Mouse (Mus musculus) myocyte (in vitro differentiated cells): ENCODE measurements at regions not wholly inside any gene's neighbourhood (a gene's known extent, or its start where the extent isn't known, plus 50 kb on each side); places are given as distances from the start of the nearest gene placed in this dataset.

ENCODE experiments used
- CEBPB ChIP-seq: IDR thresholded peaks from 2 replicates; pipeline ENCODE4 v1.6.1; 2011; ENCODE audit warnings: mild to moderate bottlenecking, moderate library complexity; ENCODE audit not compliant: poor library complexity, insufficient read depth, severe bottlenecking
- E2F4 ChIP-seq: IDR thresholded peaks from one replicate; pipeline ENCODE4 v1.6.1; 2011; ENCODE audit warnings: mild to moderate bottlenecking, control low read depth, moderate library complexity; ENCODE audit not compliant: insufficient read depth
- MAX ChIP-seq: IDR thresholded peaks from one replicate; pipeline ENCODE4 v1.6.1; 2011; ENCODE audit warnings: low read depth, mild to moderate bottlenecking, control low read depth
- POLR2A ChIP-seq: IDR thresholded peaks from one replicate; pipeline ENCODE4 v1.6.1; 2011; ENCODE audit warnings: low read depth, mild to moderate bottlenecking, control low read depth, moderate library complexity; ENCODE audit not compliant: insufficient read length
- POLR2AphosphoS2 ChIP-seq: IDR thresholded peaks from one replicate; pipeline ENCODE4 v1.6.1; 2011; ENCODE audit warnings: low read depth, control low read depth; ENCODE audit not compliant: insufficient read length
- SRF ChIP-seq: IDR thresholded peaks from one replicate; pipeline ENCODE4 v1.6.1; 2011; ENCODE audit warnings: low read depth; ENCODE audit not compliant: control insufficient read depth, insufficient read length
- USF1 ChIP-seq: IDR thresholded peaks from one replicate; pipeline ENCODE4 v1.6.1; 2011; ENCODE audit warnings: low read depth, mild to moderate bottlenecking, control low read depth, moderate library complexity

GRCm38 (mm10) chr9:32053886-32054615, 61.9 kb upstream of the Arhgap32 start:
- TF ChIP-seq POLR2A (no peak), CEBPB (no peak), USF1 (no peak), E2F4 (no peak), POLR2AphosphoS2 (no peak), MAX (no peak), SRF (no peak)
